Mouse (Mus musculus): ENCODE measurements around the gene Rpl36al.
"Not testable (repeated sequence)": the region's sequence is repeated elsewhere in the genome, so short reads cannot be mapped to it uniquely, and the experiment has no call there.

DNA sequence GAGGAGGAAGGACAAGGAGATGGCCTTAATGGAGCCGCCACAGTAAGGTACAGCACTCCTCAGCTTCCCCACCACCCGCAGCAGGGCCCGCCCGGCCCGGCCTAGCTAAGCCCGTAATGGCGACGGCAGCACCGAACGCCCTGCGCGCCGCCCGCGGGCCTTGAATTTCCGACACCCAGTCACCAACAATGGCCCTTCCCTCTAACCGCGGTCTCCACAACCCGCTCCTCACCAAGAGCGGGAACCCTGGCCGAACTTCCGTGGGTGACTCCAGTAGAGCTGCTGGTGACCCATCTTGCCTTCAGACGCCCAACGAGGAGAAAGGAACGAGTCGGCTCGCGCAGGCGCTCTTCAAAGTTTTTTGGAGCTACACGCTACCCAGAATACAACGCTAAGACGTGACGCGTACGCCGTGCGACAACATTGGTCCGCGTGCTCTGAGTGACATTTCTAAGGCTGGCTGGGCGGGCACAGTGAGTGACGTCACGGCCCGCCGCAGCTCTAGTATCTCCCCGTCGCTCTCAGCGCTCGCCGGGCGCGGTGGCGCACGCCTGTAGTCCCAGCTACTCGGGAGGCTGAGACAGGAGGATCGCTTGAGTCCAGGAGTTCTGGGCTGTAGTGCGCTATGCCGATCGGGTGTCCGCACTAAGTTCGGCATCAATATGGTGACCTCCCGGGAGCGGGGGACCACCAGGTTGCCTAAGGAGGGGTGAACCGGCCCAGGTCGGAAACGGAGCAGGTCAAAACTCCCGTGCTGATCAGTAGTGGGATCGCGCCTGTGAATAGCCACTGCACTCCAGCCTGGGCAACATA is 24.9 kb downstream of the Rpl36al start, which contains the start of gene Rps29:
- peak; percentile 88 for TF ChIP-seq POLR2A (IDR thresholded peaks at IDR 0.05; ENCODE audit: extremely low read depth, insufficient read depth, low read length)
- not testable (repeated sequence) for TF ChIP-seq CTCF (IDR thresholded peaks at IDR 0.05; ENCODE audit: low read depth, low read length)

Measured in liver, adult 2 months (tissue).